Mouse (Mus musculus) heart, embryonic 14.5 days (tissue): ENCODE data around the gene Arhgap44. TPM values are rescaled to one million over a fixed set of nuclear protein-coding genes. Genes with fewer than 3 reads are reported as not detected.
A peak's percentile ranks its signal among the peaks of the same experiment; 100 is the strongest.

ENCODE experiments used
- ATAC-seq: fragments of 200-750 bp; cut with Nextera tagmentation; 2 replicates; pipeline ENCODE4 v1.8.0; 2017; ENCODE audit warnings: low read depth, moderate TSS enrichment; ENCODE audit not compliant: insufficient number of reproducible peaks, insufficient read depth, low FRiP score
- H3K27ac ChIP-seq, 2 experiments: fragments of 200-500 bp in 1 of 2; fragments of 300-500 bp in 1 of 2; sonication (generic) in 1 of 2; replicated peaks in 1 of 2; 2 replicates each; pipeline ENCODE4 v1.5.1; 2012 to 2014; ENCODE audit warnings: low read depth in 2 of 2, low read length in 2 of 2, control low read depth in 1 of 2, mild to moderate bottlenecking in 1 of 2, mixed read lengths in 1 of 2; ENCODE audit not compliant: control insufficient read depth in 1 of 2, insufficient read depth in 1 of 2
- H3K27me3 ChIP-seq: fragments of 300-500 bp; sonication (generic); 2 replicates; pipeline ENCODE4 v1.6.1; 2014; ENCODE audit warnings: mild to moderate bottlenecking, low read length, control low read depth; ENCODE audit not compliant: control insufficient read depth, insufficient read depth
- H3K36me3 ChIP-seq: fragments of 300-500 bp; sonication (generic); 2 replicates; pipeline ENCODE4 v1.6.1; 2014; ENCODE audit warnings: mild to moderate bottlenecking, control low read depth, low read length, mixed read lengths; ENCODE audit not compliant: control insufficient read depth, insufficient read depth
- H3K4me1 ChIP-seq, 2 experiments: fragments of 200-500 bp in 1 of 2; fragments of 300-500 bp in 1 of 2; sonication (generic) in 1 of 2; 2 replicates each; pipeline ENCODE4 v1.6.1; 2012 to 2014; ENCODE audit warnings: low read length in 2 of 2, control low read depth in 1 of 2, mixed read lengths in 1 of 2; ENCODE audit not compliant: control insufficient read depth in 2 of 2, insufficient read depth in 2 of 2
- H3K4me2 ChIP-seq: fragments of 300-500 bp; sonication (generic); 2 replicates; pipeline ENCODE4 v1.6.1; 2014; ENCODE audit warnings: mild to moderate bottlenecking, low read length
- H3K4me3 ChIP-seq, 2 experiments: fragments of 200-500 bp in 1 of 2; fragments of 300-500 bp in 1 of 2; sonication (generic) in 1 of 2; 2 replicates each; pipeline ENCODE4 v1.5.1; 2012 to 2014; ENCODE audit warnings: low read length in 2 of 2, mild to moderate bottlenecking in 2 of 2, control low read depth in 1 of 2, low read depth in 1 of 2, moderate library complexity in 1 of 2; ENCODE audit not compliant: control insufficient read depth in 1 of 2, insufficient read depth in 1 of 2
- H3K9ac ChIP-seq: fragments of 300-500 bp; sonication (generic); 2 replicates; pipeline ENCODE4 v1.6.1; 2014; ENCODE audit warnings: mild to moderate bottlenecking, low read length
- H3K9me3 ChIP-seq: fragments of 300-500 bp; sonication (generic); 2 replicates; pipeline ENCODE4 v1.6.1; 2016; ENCODE audit warnings: low read length, control low read depth; ENCODE audit not compliant: control insufficient read depth
- WGBS: fragments of 180-500 bp; shearing (Covaris S2); extraction: QIAGEN DNeasy Blood & Tissue Kit; methylation state at CpG from one replicate; pipeline ENCODE4 v1.1.7; 2014; 5-methylcytosine and 5-hydroxymethylcytosine counted together
- polyA plus RNA-seq: library from polyadenylated mRNA; unstranded; fragments of >200 nt; fragmentation: Nextera tagmentation; extraction: Ambion mirVana; gene quantifications from 2 replicates; pipeline ENCODE4 v1.2.1, GENCODE M21; 2014

Gene Arhgap44
- polyA plus RNA-seq, 1 experiment from 2014 or later: 14.0 TPM

DNA sequence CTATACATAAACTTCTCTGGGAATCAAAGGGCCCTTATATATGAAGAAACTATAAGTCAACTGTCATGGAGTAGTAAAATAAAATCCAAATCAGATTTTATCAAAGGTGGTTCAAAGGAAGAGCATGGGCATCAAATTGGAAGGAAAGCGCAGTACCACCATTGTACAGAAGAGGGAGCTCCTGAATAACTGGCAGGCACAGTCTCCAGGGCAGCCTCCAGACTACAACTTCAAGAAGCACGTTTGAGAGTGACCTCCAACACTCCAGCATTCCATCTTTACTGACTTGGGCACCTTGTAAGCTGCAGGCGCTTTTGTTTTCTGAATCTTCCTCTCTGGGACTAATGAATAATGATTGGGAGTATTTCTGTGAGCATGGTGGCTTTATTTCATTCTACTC lies 34.5 kb upstream of the Arhgap44 start:
- peak overlapping the region in 1 of 2 experiments; percentile 31; a peak in 1 of 4 replicates for H3K27ac ChIP-seq
- H3K9me3 ChIP-seq: no peaks in the 10 kb centered on the region

DNA sequence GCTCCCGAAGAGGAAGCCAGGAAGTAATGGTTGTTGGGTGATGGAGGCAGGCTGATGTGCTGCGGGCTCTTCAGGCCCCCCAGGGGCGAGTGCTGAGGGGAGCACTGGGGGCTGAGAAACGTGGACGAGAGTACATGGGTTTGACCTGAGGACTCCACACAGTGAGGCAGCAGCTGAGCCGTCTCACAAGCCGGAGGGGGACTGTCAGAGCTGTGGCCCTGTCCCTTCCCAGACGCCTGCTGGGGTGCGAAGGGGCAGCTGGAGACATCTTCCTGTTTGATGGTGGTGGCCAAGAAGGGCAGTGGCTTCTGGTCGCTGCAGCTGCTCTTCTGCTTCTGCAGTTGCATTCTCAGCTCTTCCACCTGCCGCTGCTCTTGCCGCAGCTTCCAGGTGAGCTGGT lies 24.2 kb upstream of the Arhgap44 start:
- no peak for ATAC-seq
- H3K9ac ChIP-seq: no peak overlapping the region
- H3K4me3 ChIP-seq: no peak overlapping the region
- H3K9me3 ChIP-seq: no peaks in the 10 kb centered on the region
- no peak overlapping the region for H3K4me2 ChIP-seq
- H3K36me3 ChIP-seq: peaks cover 93% of the 10 kb centered on the region
- H3K27ac ChIP-seq: no peak overlapping the region; a peak in 1 of 4 replicates
- H3K4me1 ChIP-seq: peaks cover 0 to 6% of the 10 kb centered on the region in 2 experiments; a peak in 3 of 4 replicates
- no peaks in the 10 kb centered on the region for H3K27me3 ChIP-seq
- WGBS: 77% methylated on average over 12 of the region's 12 CpGs

More for the DNA sequence above, 34.5 kb upstream of the Arhgap44 start:
- Histone ChIP-seq H3K27me3 (no peaks in the 10 kb centered on the region), H3K4me3 (no peak overlapping the region), H3K4me2 (no peak overlapping the region), H3K9ac (no peak overlapping the region), H3K36me3 (peaks cover 93% of the 10 kb centered on the region), H3K4me1 (peaks cover 2 to 9% of the 10 kb centered on the region in 2 experiments; a peak in 3 of 4 replicates)
- ATAC-seq: no peak
- 7% methylated on average over 3 of the region's 3 CpGs for WGBS

DNA sequence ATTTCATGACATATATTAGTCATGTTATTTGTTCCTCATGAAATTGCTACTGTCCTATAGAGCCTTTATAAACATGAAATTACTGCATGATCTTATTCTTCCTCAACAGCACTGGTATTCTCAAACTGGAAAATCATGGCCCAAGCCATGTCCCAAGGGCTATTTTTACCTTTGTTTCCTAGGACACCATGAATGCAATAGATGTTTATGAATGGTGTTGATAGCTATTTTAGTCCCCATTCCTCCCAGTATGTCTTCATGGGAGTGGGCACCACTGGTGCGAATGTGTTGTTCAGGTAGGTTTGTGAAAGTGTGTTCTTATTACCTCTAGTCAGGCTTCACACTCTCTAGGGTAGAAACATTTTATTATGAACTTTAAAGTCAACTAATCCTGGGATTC lies 22.4 kb upstream of the Arhgap44 start:
- no peaks in the 10 kb centered on the region for H3K27me3 ChIP-seq
- H3K4me1 ChIP-seq: peaks cover 0 to 6% of the 10 kb centered on the region in 2 experiments; a peak in 3 of 4 replicates
- H3K4me3 ChIP-seq: no peak overlapping the region
- peak overlapping the region in 1 of 2 experiments; percentile 59; a peak in 3 of 4 replicates for H3K27ac ChIP-seq
- WGBS: 56% methylated on average over 1 of the region's 1 CpGs
- H3K4me2 ChIP-seq: no peak overlapping the region
- H3K9ac ChIP-seq: no peak overlapping the region
- peaks cover 96% of the 10 kb centered on the region for H3K36me3 ChIP-seq
- no peaks in the 10 kb centered on the region for H3K9me3 ChIP-seq
- no peak for ATAC-seq

DNA sequence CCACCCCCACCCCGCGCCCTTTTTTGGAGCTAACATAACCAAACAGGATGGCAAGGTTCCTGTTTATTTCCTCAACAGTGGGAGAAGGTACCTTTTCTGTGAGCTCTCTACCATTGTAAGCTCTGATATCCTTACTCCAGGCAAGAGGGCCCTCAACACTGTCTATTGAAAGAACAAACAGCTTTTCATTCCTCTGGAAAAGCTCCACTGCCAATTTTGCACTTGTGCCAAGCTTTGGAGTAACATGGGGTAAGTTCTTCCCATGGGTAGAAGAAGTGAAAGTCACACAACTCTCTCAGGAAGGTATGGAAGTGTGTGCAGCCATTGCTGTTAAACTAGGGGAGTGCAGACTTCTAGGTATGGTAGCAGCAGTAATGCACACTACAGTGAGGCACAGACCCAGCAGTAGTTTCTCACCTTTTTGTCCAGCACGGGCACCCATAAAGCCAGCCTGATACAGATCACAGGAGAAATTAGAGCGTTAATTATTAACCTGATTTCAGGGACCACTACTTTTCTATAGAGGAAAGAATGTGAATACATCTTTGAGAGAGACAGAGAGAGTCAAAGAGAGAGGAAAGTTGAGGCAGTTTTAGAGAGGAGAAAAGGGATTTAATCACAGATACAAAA lies 7.5 kb upstream of the Arhgap44 start:
- no peaks in the 10 kb centered on the region for H3K27me3 ChIP-seq
- WGBS: 87% methylated on average over 4 of the region's 4 CpGs
- no peaks in the 10 kb centered on the region for H3K4me1 ChIP-seq
- H3K9me3 ChIP-seq: no peaks in the 10 kb centered on the region
- H3K4me3 ChIP-seq: no peak overlapping the region
- ATAC-seq: no peak
- H3K27ac ChIP-seq: no peak overlapping the region
- no peak overlapping the region for H3K9ac ChIP-seq
- no peak overlapping the region for H3K4me2 ChIP-seq
- H3K36me3 ChIP-seq: peaks cover 10% of the 10 kb centered on the region

DNA sequence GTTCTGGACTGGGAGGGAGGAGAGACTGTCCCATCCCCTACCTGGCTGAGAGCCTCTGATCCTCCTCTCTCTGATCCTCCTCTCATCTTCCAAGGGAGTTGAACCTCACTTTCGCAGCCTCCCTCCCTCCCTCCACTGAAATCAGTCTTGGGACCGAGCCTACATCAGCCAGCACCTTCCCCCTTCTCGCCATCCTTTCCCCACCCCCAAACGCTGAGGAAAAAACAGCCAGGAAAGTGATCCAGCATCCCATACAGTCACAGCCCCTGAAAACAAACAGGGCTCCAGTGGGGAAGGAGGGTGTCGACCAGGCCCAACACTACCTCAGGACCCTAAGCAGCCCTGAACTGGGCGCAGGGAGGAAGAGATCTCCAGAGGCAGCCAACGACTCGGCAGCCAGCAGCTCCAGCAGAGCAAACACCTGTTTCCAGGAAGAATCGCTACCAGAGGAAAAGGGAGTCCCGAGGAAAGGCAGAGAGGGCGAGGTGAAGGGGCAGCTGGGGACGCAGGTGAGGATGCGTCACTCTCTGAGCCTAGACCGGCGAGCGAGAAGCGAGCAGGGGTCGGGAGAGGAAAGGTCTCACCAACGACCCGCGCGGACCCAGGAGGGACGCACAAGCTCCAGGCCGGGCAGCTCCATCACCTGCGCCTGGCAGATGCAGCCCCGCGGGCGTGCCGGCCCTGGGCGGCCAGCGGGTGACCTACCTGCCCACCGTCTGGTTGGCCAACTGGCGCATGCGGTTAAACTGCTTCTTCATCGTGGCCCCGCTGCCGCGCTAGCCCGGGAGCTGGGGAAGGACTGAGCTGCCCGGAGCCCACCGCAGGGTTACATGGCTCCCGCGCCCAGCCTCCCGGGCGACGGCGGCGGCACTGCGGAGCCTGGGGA lies 637 bp downstream of the Arhgap44 start:
- Histone ChIP-seq H3K9ac (peak overlapping the region; percentile 84), H3K4me1 (peaks cover 18 to 26% of the 10 kb centered on the region in 2 experiments), H3K36me3 (no peaks in the 10 kb centered on the region), H3K9me3 (no peaks in the 10 kb centered on the region), H3K27ac (no peak overlapping the region), H3K4me2 (peak overlapping the region; percentile 80), H3K27me3 (no peaks in the 10 kb centered on the region), H3K4me3 (peak overlapping the region; percentile 81 to 88)
- ATAC-seq: peak; percentile 54
- under 1% methylated on average over 48 of the region's 49 CpGs for WGBS

DNA sequence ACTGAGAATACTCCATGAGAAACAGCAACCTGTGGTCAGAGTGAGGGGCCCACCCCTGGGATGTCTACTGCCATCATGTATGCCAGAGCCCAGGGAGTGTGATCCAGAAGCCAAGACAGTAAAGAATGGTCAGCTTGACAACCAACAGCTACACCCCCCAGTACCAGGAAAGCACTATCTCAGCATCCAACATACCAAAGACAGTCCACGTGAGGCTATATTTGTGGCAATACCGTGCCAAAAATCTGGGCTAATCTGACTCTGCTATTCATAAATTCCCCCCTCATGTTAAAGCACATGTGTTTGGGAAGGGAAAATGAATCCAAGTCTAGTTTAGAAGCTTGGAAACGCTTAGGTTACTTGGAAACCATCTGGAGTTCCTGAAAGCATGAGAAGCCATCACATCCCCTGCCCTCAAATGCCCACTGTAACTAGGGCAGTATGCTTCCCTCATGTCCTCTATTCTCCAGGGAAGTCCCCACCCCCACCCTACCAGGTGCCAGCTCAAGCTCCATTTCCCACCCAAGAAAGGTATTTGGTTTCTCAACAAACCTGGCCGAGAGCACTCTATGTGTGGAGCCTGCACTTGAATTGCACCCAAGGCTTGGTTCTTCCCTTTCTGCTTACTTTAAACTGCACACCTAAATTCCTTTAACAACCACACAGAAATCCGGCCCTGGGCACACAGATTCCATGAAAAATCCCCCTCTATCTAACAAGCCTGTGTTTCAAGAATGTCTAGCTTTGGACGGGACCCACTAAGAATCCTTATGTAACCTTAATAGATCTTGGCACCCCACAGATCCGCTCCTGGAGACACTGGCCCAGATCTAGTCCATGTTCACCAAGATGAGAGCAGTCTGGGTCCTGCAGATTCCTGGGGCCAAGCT lies 1.5 kb downstream of the Arhgap44 start:
- Histone ChIP-seq H3K9ac (peak overlapping the region; percentile 84), H3K4me2 (peak overlapping the region; percentile 80)

DNA sequence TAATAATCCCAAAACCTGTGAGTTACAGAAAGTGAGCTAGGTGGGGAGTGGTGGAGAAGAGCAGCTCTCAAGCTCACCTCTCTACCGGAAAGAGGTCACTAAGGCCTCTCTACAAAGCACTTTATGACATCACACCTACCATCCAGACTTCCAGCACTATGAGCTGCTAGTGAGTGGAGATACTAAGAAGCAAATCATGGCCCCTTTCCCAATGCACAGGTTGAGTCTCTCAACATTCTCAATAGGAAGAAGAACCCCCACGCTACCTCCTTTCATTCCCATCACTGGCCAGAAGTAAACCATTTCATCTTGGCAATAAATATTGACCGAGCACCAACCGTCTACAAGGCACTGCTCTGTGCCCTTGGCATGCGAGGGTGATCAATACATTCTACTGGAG lies 3.0 kb downstream of the Arhgap44 start, which contains the start of gene 1700086D15Rik:
Gene 1700086D15Rik, minus strand, starts transcription at position 101 of the 400 bp plus-strand sequence.
- Histone ChIP-seq H3K9ac (no peak within 1 kb of the TSS), H3K9me3 (no peaks in the 10 kb centered on the region), H3K27ac (no peak within 1 kb of the TSS), H3K36me3 (no peaks in the 10 kb centered on the region), H3K4me2 (0 out of 2 replicates have a peak within 1 kb of the TSS, but pooled peaks have one; percentile 80), H3K4me3 (no peak within 1 kb of the TSS), H3K27me3 (no peaks in the 10 kb centered on the region), H3K4me1 (peaks cover 18 to 27% of the 10 kb centered on the region in 2 experiments)
- ATAC-seq: no peak
- 92% methylated on average over 5 of the region's 5 CpGs for WGBS

More for the DNA sequence above, 1.5 kb downstream of the Arhgap44 start:
- H3K9me3 ChIP-seq: no peaks in the 10 kb centered on the region
- no peaks in the 10 kb centered on the region for H3K27me3 ChIP-seq
- H3K36me3 ChIP-seq: no peaks in the 10 kb centered on the region
- 43% methylated on average over 7 of the region's 7 CpGs for WGBS
- ATAC-seq: no peak
- peak overlapping the region; percentile 81 to 88 for H3K4me3 ChIP-seq
- H3K4me1 ChIP-seq: peaks cover 18 to 27% of the 10 kb centered on the region in 2 experiments
- H3K27ac ChIP-seq: 0 out of 4 replicates have a peak overlapping the region, but pooled peaks of 1 of the 2 experiments have one; percentile 19
